Mouse (Mus musculus) testis, postnatal 14 days (tissue): Measurements from ENCODE around the gene Wdr60.

Experiments used
- DNase-seq: peaks from one replicate; pipeline ENCODE4 v3.0.0; 2021; ENCODE audit warnings: low spot score

The Wdr60 gene

GRCm38 (mm10) chr12:116265275-116265674 lies 2.5 kb upstream of the Wdr60 start:
- no peak for DNase-seq

GRCm38 (mm10) chr12:116264756-116265155 lies 1.9 kb upstream of the Wdr60 start:
- DNase-seq = no peak

GRCm38 (mm10) chr12:116258321-116258720 lies 4.5 kb downstream of the Wdr60 start:
- DNase-seq = no peak

GRCm38 (mm10) chr12:116255636-116256035 lies 7.2 kb downstream of the Wdr60 start:
- DNase-seq = no peak

GRCm38 (mm10) chr12:116254652-116255051 lies 8.2 kb downstream of the Wdr60 start:
- no peak for DNase-seq

GRCm38 (mm10) chr12:116244601-116245000 lies 18.2 kb downstream of the Wdr60 start:
- DNase-seq = no peak

GRCm38 (mm10) chr12:116238803-116239202 lies 24.0 kb downstream of the Wdr60 start:
- no peak for DNase-seq

GRCm38 (mm10) chr12:116238370-116238769 lies 24.5 kb downstream of the Wdr60 start:
- DNase-seq = no peak

- no peak for DNase-seq
These were observed 26.2 kb downstream of the Wdr60 start for GRCm38 (mm10) chr12:116236658-116237057.

GRCm38 (mm10) chr12:116235356-116235755 lies 27.5 kb downstream of the Wdr60 start:
- no peak for DNase-seq

- DNase-seq = no peak
These were observed 30.8 kb downstream of the Wdr60 start for GRCm38 (mm10) chr12:116232061-116232460.

- DNase-seq = peak; percentile 81
These were observed 31.2 kb downstream of the Wdr60 start for GRCm38 (mm10) chr12:116231612-116232011.

- no peak for DNase-seq
These were observed 33.4 kb downstream of the Wdr60 start for GRCm38 (mm10) chr12:116229451-116229850.

- no peak for DNase-seq
These were observed 36.3 kb downstream of the Wdr60 start for GRCm38 (mm10) chr12:116226289-116227057.

GRCm38 (mm10) chr12:116223107-116223506 lies 39.7 kb downstream of the Wdr60 start:
- no peak for DNase-seq

GRCm38 (mm10) chr12:116207486-116207885 lies 55.3 kb downstream of the Wdr60 start:
- DNase-seq = no peak

GRCm38 (mm10) chr12:116205726-116206125 lies 57.1 kb downstream of the Wdr60 start:
- DNase-seq = no peak

GRCm38 (mm10) chr12:116202176-116202981 lies 60.4 kb downstream of the Wdr60 start:
- DNase-seq = no peak

GRCm38 (mm10) chr12:116198791-116199190 lies 64.0 kb downstream of the Wdr60 start:
- no peak for DNase-seq

- DNase-seq = no peak
These were observed 66.6 kb downstream of the Wdr60 start for GRCm38 (mm10) chr12:116196221-116196620.

GRCm38 (mm10) chr12:116194641-116195040 lies 68.2 kb downstream of the Wdr60 start:
- no peak for DNase-seq

- DNase-seq = no peak
These were observed 68.9 kb downstream of the Wdr60 start for GRCm38 (mm10) chr12:116193952-116194351.

- no peak for DNase-seq
These were observed 79.4 kb downstream of the Wdr60 start for GRCm38 (mm10) chr12:116183212-116183935.
